In genomic region chr2:149828911-149829310, GRCm38 (mm10) we compare ENCODE assay signal across 9 mouse cellular contexts. TPM values are rescaled to one million over a fixed set of nuclear protein-coding genes. Genes with fewer than 3 reads are reported as not detected.
DNase-seq lines count a peak whose midpoint lies in the region; ATAC-seq and TF ChIP-seq lines count a peak whose summit lies in the region.
"Had no signal": no experiment of that assay in that cellular context is flagged by ENCODE, and none has a peak within 500 bp of the region (broad histone marks: within the 10 kb centered on the region; RNA-seq: fewer than 3 reads in every experiment).

Gene Syndig1, plus strand, starts transcription at chr2:149829211.

- H3K36me3 ChIP-seq in kidney, embryonic 15.5 days = no peaks in the 10 kb centered on the region
- no peaks in the 10 kb centered on the region for H3K36me3 ChIP-seq in kidney, adult 2 months (ENCODE audit: control insufficient read depth, insufficient read depth, low read length)
- no peaks in the 10 kb centered on the region for H3K36me3 ChIP-seq in embryonic facial prominence, embryonic 12.5 days
- H3K36me3 ChIP-seq in intestine, embryonic 14.5 days (ENCODE audit: control insufficient read depth, insufficient read depth, low read length) = no peaks in the 10 kb centered on the region
- no peaks in the 10 kb centered on the region for H3K36me3 ChIP-seq in midbrain, embryonic 13.5 days

- TF ChIP-seq CTCF in kidney, adult 2 months (conservative IDR thresholded peaks at IDR 0.05; ENCODE audit: insufficient read depth, insufficient read length, low read depth, low read length) = no peak

- no peak for TF ChIP-seq POLR2A in kidney, adult 2 months (IDR thresholded peaks at IDR 0.05; ENCODE audit: low read depth, low read length)

- H3K4me3 ChIP-seq in kidney, embryonic 15.5 days (replicated peaks) = peak within 1 kb of the TSS; percentile 55
- H3K4me3 ChIP-seq in kidney, adult 2 months (ENCODE audit: insufficient read depth, low read depth, low read length) = no peak within 1 kb of the TSS
- peak within 1 kb of the TSS; percentile 59 for H3K4me3 ChIP-seq in embryonic facial prominence, embryonic 12.5 days
- H3K4me3 ChIP-seq in intestine, embryonic 14.5 days (ENCODE audit: low read depth, low read length) = peak within 1 kb of the TSS; percentile 50
- H3K4me3 ChIP-seq in midbrain, embryonic 13.5 days (replicated peaks) = peak within 1 kb of the TSS; percentile 70

- no peak within 1 kb of the TSS for H3K27ac ChIP-seq in kidney, embryonic 15.5 days
- H3K27ac ChIP-seq in kidney, adult 2 months (ENCODE audit: insufficient read depth, low read depth, low read length) = no peak within 1 kb of the TSS
- H3K27ac ChIP-seq in embryonic facial prominence, embryonic 12.5 days = no peak within 1 kb of the TSS
- no peak within 1 kb of the TSS for H3K27ac ChIP-seq in intestine, embryonic 14.5 days (ENCODE audit: low read depth)
- H3K27ac ChIP-seq in midbrain, embryonic 13.5 days = no peak within 1 kb of the TSS

- no peak for DNase-seq in kidney, adult 2 months
- no peak for DNase-seq in intestine, embryonic 14.5 days (ENCODE audit: low spot score)
- DNase-seq in cerebellum, adult 9-11 months = no peak
- no peak for DNase-seq in spleen, adult 18-20 months
- DNase-seq: kidney, adult 11 months had no signal

- H3K9ac ChIP-seq in kidney, embryonic 15.5 days = 0 out of 2 replicates have a peak within 1 kb of the TSS, but pooled peaks have one; percentile 25
- no peak within 1 kb of the TSS for H3K9ac ChIP-seq in embryonic facial prominence, embryonic 12.5 days
- H3K9ac ChIP-seq in intestine, embryonic 14.5 days (ENCODE audit: low read length) = peak within 1 kb of the TSS; percentile 46; the same call in 1 of the 2 replicates
- peak within 1 kb of the TSS; percentile 73; the same call in 1 of the 2 replicates for H3K9ac ChIP-seq in midbrain, embryonic 13.5 days (replicated peaks)

- H3K4me2 ChIP-seq in kidney, embryonic 15.5 days = peak within 1 kb of the TSS; percentile 95
- peak within 1 kb of the TSS; percentile 99 for H3K4me2 ChIP-seq in embryonic facial prominence, embryonic 12.5 days (replicated peaks)
- H3K4me2 ChIP-seq in intestine, embryonic 14.5 days (ENCODE audit: low read length) = peak within 1 kb of the TSS; percentile 91
- peak within 1 kb of the TSS; percentile 93 for H3K4me2 ChIP-seq in midbrain, embryonic 13.5 days (replicated peaks)

- no peaks in the 10 kb centered on the region for H3K9me3 ChIP-seq in kidney, embryonic 15.5 days (replicated peaks)
- no peaks in the 10 kb centered on the region for H3K9me3 ChIP-seq in embryonic facial prominence, embryonic 12.5 days
- H3K9me3 ChIP-seq in intestine, embryonic 14.5 days (ENCODE audit: control insufficient read depth, low read length) = no peaks in the 10 kb centered on the region
- no peaks in the 10 kb centered on the region for H3K9me3 ChIP-seq in midbrain, embryonic 13.5 days

- 83% methylated on average over 2 of the region's 2 CpGs for WGBS in kidney, embryonic 15.5 days
- WGBS in kidney, adult 2 months = 74% methylated on average over 2 of the region's 2 CpGs
- 84% methylated on average over 2 of the region's 2 CpGs for WGBS in embryonic facial prominence, embryonic 12.5 days
- 58% methylated on average over 2 of the region's 2 CpGs for WGBS in intestine, embryonic 14.5 days
- 87% methylated on average over 2 of the region's 2 CpGs for WGBS in midbrain, embryonic 13.5 days

- peaks cover 25% of the 10 kb centered on the region for H3K4me1 ChIP-seq in kidney, embryonic 15.5 days
- H3K4me1 ChIP-seq in kidney, adult 2 months (ENCODE audit: control insufficient read depth, insufficient read depth, low read length) = no peaks in the 10 kb centered on the region
- H3K4me1 ChIP-seq in embryonic facial prominence, embryonic 12.5 days = 0 out of 2 replicates have a peak, but pooled peaks cover 4% of the 10 kb centered on the region
- H3K4me1 ChIP-seq in intestine, embryonic 14.5 days (replicated peaks; ENCODE audit: control insufficient read depth, insufficient read depth, low read length) = 0 out of 2 replicates have a peak, but pooled peaks cover 5% of the 10 kb centered on the region
- peaks cover 21% of the 10 kb centered on the region for H3K4me1 ChIP-seq in midbrain, embryonic 13.5 days (replicated peaks)

- H3K27me3 ChIP-seq in kidney, embryonic 15.5 days = peaks cover 57% of the 10 kb centered on the region
- H3K27me3 ChIP-seq in kidney, adult 2 months (replicated peaks; ENCODE audit: control insufficient read depth, insufficient read depth, low read length) = peaks cover 2% of the 10 kb centered on the region; the same call in 1 of the 2 replicates
- peaks cover 45% of the 10 kb centered on the region for H3K27me3 ChIP-seq in embryonic facial prominence, embryonic 12.5 days
- peaks cover 47% of the 10 kb centered on the region for H3K27me3 ChIP-seq in intestine, embryonic 14.5 days (replicated peaks; ENCODE audit: control insufficient read depth, insufficient read depth, low read length)
- peaks cover 46% of the 10 kb centered on the region for H3K27me3 ChIP-seq in midbrain, embryonic 13.5 days

- ATAC-seq in kidney, embryonic 15.5 days (replicated peaks; ENCODE audit: low FRiP score) = no peak
- no peak for ATAC-seq in embryonic facial prominence, embryonic 12.5 days (ENCODE audit: insufficient number of reproducible peaks, insufficient read depth, low FRiP score, low TSS enrichment)
- ATAC-seq in intestine, embryonic 14.5 days (replicated peaks; ENCODE audit: low FRiP score, low TSS enrichment, low read depth) = no peak
- ATAC-seq in midbrain, embryonic 13.5 days = no peak
- no peak for ATAC-seq in activated CD4-positive, CD25-positive, alpha-beta regulatory T cell, adult 4 months

RNA-seq across cellular contexts. Expression of gene Syndig1, which starts in this region (rescaled TPM):
- 3.5 and 7.3 TPM in 2 replicates for polyA plus RNA-seq in kidney, embryonic 15.5 days (2015; fragmentation: Nextera tagmentation; extraction: Ambion mirVana)
- 0.20 and 0.46 TPM in 2 replicates for polyA plus RNA-seq in kidney, adult 2 months (2012; rRNA removed)
- 7.9 and 8.3 TPM in 2 replicates for polyA plus RNA-seq in embryonic facial prominence, embryonic 12.5 days (2016; fragmentation: Nextera tagmentation; extraction: Ambion mirVana)
- 9.8 and 11.4 TPM in 2 replicates for polyA plus RNA-seq in intestine, embryonic 14.5 days (2014; fragmentation: Nextera tagmentation; extraction: Ambion mirVana)
- 14.0 and 14.7 TPM in 2 replicates for polyA plus RNA-seq in midbrain, embryonic 13.5 days (2015; fragmentation: Nextera tagmentation; extraction: Ambion mirVana)
- polyA plus RNA-seq in activated CD4-positive, CD25-positive, alpha-beta regulatory T cell, adult 4 months (2017; shearing (Covaris generic)) = under 1 TPM in 1 of 2 experiments, not detected in 1; 0.32 TPM
